Mouse (Mus musculus): Measurements from ENCODE around the gene Mrap2. TPM values are rescaled to one million over a fixed set of nuclear protein-coding genes. Genes with fewer than 3 reads are reported as not detected.

Mrap2 gene
- total and polyA plus RNA-seq, 3 experiments = 0.15 TPM; not detected in 2

DNA sequence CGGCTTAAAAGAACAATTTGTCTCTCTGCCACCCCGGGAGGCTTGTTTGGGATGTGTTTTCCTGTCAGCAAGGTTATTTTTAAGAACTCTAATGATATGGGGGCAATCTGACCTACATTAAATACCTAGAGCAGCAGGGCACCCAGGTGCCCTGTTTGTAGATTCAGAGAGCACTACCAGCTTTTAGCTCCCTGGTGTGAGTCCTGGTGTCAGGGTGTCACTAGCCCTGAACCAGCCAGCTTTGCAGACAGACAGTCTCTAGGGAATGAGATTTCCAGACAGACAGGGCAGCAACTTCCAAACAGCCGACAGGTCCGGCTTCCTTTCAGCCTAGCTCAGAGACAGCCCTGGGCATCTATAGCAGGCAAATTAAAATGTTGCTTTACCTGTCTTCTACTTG, 18.5 kb downstream of the Mrap2 start:
- no peak overlapping the region for H3K27ac ChIP-seq (ENCODE audit: control insufficient read depth, low read depth, low read length)
- no peaks in the 10 kb centered on the region for H3K9me3 ChIP-seq (replicated peaks; ENCODE audit: insufficient read depth, low read length)
- H3K4me1 ChIP-seq (ENCODE audit: control insufficient read depth in 1 of 2, insufficient read depth in 2 of 2, low read length in 2 of 2) = no peaks in the 10 kb centered on the region
- TF ChIP-seq ETS1 (IDR thresholded peaks at IDR 0.05; ENCODE audit: low read depth, low read length) = no peak
- no peak for TF ChIP-seq SMC3 (IDR thresholded peaks at IDR 0.05; ENCODE audit: low read depth, low read length)
- TF ChIP-seq ZKSCAN1 (IDR thresholded peaks at IDR 0.05; ENCODE audit: low read depth, low read length) = no peak
- TF ChIP-seq MXI1 (IDR thresholded peaks at IDR 0.05; ENCODE audit: low read depth, low read length) = no peak
- no peak for TF ChIP-seq MYB (IDR thresholded peaks at IDR 0.05; ENCODE audit: low read depth, low read length)
- no peak for TF ChIP-seq MYC (IDR thresholded peaks at IDR 0.05; ENCODE audit: low read depth, low read length)
- H3K79me2 ChIP-seq (ENCODE audit: control insufficient read depth, insufficient read depth, low read length, poor library complexity) = no peaks in the 10 kb centered on the region
- no peak for DNase-seq (ENCODE audit: low read depth, low spot score)
- no peak overlapping the region for H3K4me3 ChIP-seq (ENCODE audit: control insufficient read depth in 1 of 2, insufficient read depth in 1 of 2, low read depth in 2 of 2, low read length in 2 of 2)
- no peaks in the 10 kb centered on the region for H3K36me3 ChIP-seq (ENCODE audit: control insufficient read depth in 1 of 2, insufficient read depth in 2 of 2, low read length in 2 of 2)
- no peaks in the 10 kb centered on the region for H3K27me3 ChIP-seq (ENCODE audit: control insufficient read depth in 1 of 2, insufficient read depth in 2 of 2, low read length in 2 of 2)
- H3K9ac ChIP-seq (ENCODE audit: control insufficient read depth, low read depth, low read length, poor library complexity, severe bottlenecking) = no peak overlapping the region

DNA sequence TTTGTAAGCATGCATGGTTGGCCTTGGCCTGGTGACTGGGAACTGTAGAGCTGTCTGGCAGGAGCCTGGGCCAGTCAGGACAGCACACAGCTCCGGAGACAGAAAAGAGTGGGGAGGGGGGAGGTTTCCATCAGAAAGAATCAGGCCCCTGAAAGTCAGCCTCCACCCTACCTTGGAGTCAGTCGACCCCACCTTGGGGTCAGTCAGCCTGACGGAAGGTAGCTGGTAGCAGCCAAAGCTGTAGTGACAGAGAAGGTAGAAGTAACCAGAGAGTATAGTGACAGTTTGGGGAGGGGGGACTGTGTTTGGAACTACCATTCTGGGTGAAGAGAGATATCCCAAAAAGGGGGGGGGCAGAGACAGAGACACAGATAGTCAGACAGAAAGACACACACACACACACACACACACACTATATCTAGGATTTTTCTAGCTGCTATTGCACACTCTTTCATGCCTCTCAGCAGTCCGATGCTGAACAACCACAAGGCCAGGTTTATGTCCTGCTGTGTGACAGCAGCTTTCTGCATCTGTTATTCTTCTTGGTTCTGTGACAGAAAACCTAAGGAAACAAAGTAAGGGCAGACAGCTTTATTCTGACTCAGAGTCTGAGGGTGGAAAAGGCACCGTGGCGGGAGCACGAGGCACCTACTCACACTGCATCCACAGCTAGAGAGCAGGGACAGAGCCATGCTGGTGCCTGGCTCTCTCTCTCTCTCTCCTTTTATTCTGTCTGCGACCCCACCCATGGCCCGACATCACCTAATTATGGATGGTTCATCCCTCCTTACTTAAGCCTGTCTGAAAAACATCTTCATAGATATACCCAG, 23.1 kb downstream of the Mrap2 start:
- Histone ChIP-seq H3K79me2 (ENCODE audit: control insufficient read depth, insufficient read depth, low read length, poor library complexity) (no peaks in the 10 kb centered on the region), H3K4me3 (ENCODE audit: control insufficient read depth in 1 of 2, insufficient read depth in 1 of 2, low read depth in 2 of 2, low read length in 2 of 2) (no peak overlapping the region), H3K9ac (ENCODE audit: control insufficient read depth, low read depth, low read length, poor library complexity, severe bottlenecking) (no peak overlapping the region), H3K9me3 (replicated peaks; ENCODE audit: insufficient read depth, low read length) (no peaks in the 10 kb centered on the region), H3K36me3 (ENCODE audit: control insufficient read depth in 1 of 2, insufficient read depth in 2 of 2, low read length in 2 of 2) (no peaks in the 10 kb centered on the region), H3K27ac (ENCODE audit: control insufficient read depth, low read depth, low read length) (no peak overlapping the region), H3K27me3 (ENCODE audit: control insufficient read depth in 1 of 2, insufficient read depth in 2 of 2, low read length in 2 of 2) (no peaks in the 10 kb centered on the region), H3K4me1 (ENCODE audit: control insufficient read depth in 1 of 2, insufficient read depth in 2 of 2, low read length in 2 of 2) (no peaks in the 10 kb centered on the region)
- TF ChIP-seq MAFK (IDR thresholded peaks at IDR 0.05; ENCODE audit: borderline replicate concordance, low read depth, low read length) (no peak), RAD21 (IDR thresholded peaks at IDR 0.05; ENCODE audit: low read depth, low read length) (no peak), ZKSCAN1 (IDR thresholded peaks at IDR 0.05; ENCODE audit: low read depth, low read length) (no peak), HCFC1 (IDR thresholded peaks at IDR 0.05; ENCODE audit: low read depth, low read length) (no peak), MAX (IDR thresholded peaks at IDR 0.05; ENCODE audit: low read length) (no peak), JUND (IDR thresholded peaks at IDR 0.05; ENCODE audit: low read depth, low read length) (no peak), MYB (IDR thresholded peaks at IDR 0.05; ENCODE audit: low read depth, low read length) (no peak), KAT2A (conservative IDR thresholded peaks at IDR 0.05; ENCODE audit: low read depth, low read length) (no peak), POLR2AphosphoS5 (IDR thresholded peaks at IDR 0.05; ENCODE audit: borderline replicate concordance, low read depth, low read length) (no peak), SIN3A (IDR thresholded peaks at IDR 0.05; ENCODE audit: low read length) (no peak), ELF1 (IDR thresholded peaks at IDR 0.05; ENCODE audit: low read depth, low read length) (no peak), USF2 (IDR thresholded peaks at IDR 0.05; ENCODE audit: borderline replicate concordance in 1 of 2, insufficient read depth in 1 of 2, low read depth in 1 of 2, low read length in 2 of 2) (no peak), MEF2A (IDR thresholded peaks at IDR 0.05; ENCODE audit: extremely low read depth, insufficient replicate concordance, low read depth, low read length, poor library complexity, severe bottlenecking) (no peak), E2F4 (IDR thresholded peaks at IDR 0.05; ENCODE audit: borderline replicate concordance, low read depth, low read length) (no peak), NELFE (IDR thresholded peaks at IDR 0.05; ENCODE audit: low read depth, low read length) (no peak), GATA1 (IDR thresholded peaks at IDR 0.05; ENCODE audit: low read depth, low read length) (no peak)
- DNase-seq (ENCODE audit: low read depth, low spot score) = no peak
